Mouse (Mus musculus) cortical plate, adult 2 months (tissue): ENCODE data around the gene Itih3. TPM values are rescaled to one million over a fixed set of nuclear protein-coding genes. Genes with fewer than 3 reads are reported as not detected.

Source experiments
- H3K27ac ChIP-seq: fragments of 200-500 bp; 2 replicates; pipeline ENCODE4 v1.5.1; 2012; ENCODE audit warnings: low read length, control low read depth, inconsistent platforms; ENCODE audit not compliant: insufficient read depth
- H3K4me1 ChIP-seq: fragments of 200-500 bp; 2 replicates; pipeline ENCODE4 v1.6.1; 2011; ENCODE audit warnings: low read length; ENCODE audit not compliant: control insufficient read depth, insufficient read depth
- H3K4me3 ChIP-seq: fragments of 200-500 bp; 2 replicates; pipeline ENCODE4 v1.5.1; 2011; ENCODE audit warnings: mild to moderate bottlenecking, low read length, control low read depth; ENCODE audit not compliant: insufficient read depth
- CTCF ChIP-seq: fragments of 200-500 bp; IDR thresholded peaks from 2 replicates; pipeline ENCODE4 v1.5.1; 2011; ENCODE audit warnings: mild to moderate bottlenecking, control low read depth, low read length; ENCODE audit not compliant: insufficient read depth; ENCODE audit errors: extremely low read depth
- POLR2A ChIP-seq: fragments of 200-500 bp; IDR thresholded peaks from 2 replicates; pipeline ENCODE4 v1.6.1; 2011; ENCODE audit warnings: mild to moderate bottlenecking, low read length, control low read depth; ENCODE audit not compliant: insufficient read depth; ENCODE audit errors: extremely low read depth
- polyA plus RNA-seq: library from polyadenylated mRNA; depleted of rRNA; stranded (reverse); fragments of >200 nt; gene quantifications from 2 replicates; pipeline ENCODE4 v1.2.3, GENCODE M21; 2012; rRNA removed

Gene Itih3
- polyA plus RNA-seq: 33.1 and 33.5 TPM in 2 replicates

- Histone ChIP-seq H3K4me1 (peaks cover 2% of the 10 kb centered on the region), H3K4me3 (no peak within 1 kb of the TSS), H3K27ac (peak within 1 kb of the TSS; percentile 42)
- no peak for TF ChIP-seq CTCF
- no peak for TF ChIP-seq POLR2A
Measured at GRCm38 (mm10) chr14:30923375-30924105, at the start of gene Itih3. TSS of gene Itih3 (minus strand) at chr14:30923760.

- TF ChIP-seq CTCF (no peak), POLR2A (no peak)
- Histone ChIP-seq H3K4me3 (no peak overlapping the region), H3K4me1 (no peaks in the 10 kb centered on the region)
Measured at GRCm38 (mm10) chr14:30960366-30960765, 36.8 kb upstream of the Itih3 start.

GRCm38 (mm10) chr14:30959031-30959430, 35.5 kb upstream of the Itih3 start:
- no peak overlapping the region for H3K4me3 ChIP-seq
- TF ChIP-seq POLR2A (no peak), CTCF (no peak)
- no peak overlapping the region for H3K27ac ChIP-seq
- H3K4me1 ChIP-seq: no peaks in the 10 kb centered on the region

More at GRCm38 (mm10) chr14:30960366-30960765, 36.8 kb upstream of the Itih3 start:
- H3K27ac ChIP-seq: no peak overlapping the region

GRCm38 (mm10) chr14:30958517-30958916, 35.0 kb upstream of the Itih3 start:
- TF ChIP-seq POLR2A (no peak), CTCF (no peak)
- H3K4me3 ChIP-seq: no peak overlapping the region
- no peak overlapping the region for H3K27ac ChIP-seq
- H3K4me1 ChIP-seq: no peaks in the 10 kb centered on the region

- H3K4me1 ChIP-seq: no peaks in the 10 kb centered on the region
- TF ChIP-seq POLR2A: peak; percentile 83
- no peak for TF ChIP-seq CTCF
- 0 out of 2 replicates have a peak within 1 kb of the TSS, but pooled peaks have one; percentile 20 for H3K27ac ChIP-seq
- peak within 1 kb of the TSS; percentile 76 for H3K4me3 ChIP-seq
Measured at GRCm38 (mm10) chr14:30951154-30951825, 27.7 kb upstream of the Itih3 start, which contains the start of gene Nek4. TSS of gene Nek4 (plus strand) at chr14:30951377.

GRCm38 (mm10) chr14:30949986-30950385, 26.4 kb upstream of the Itih3 start:
- no peak overlapping the region for H3K27ac ChIP-seq
- TF ChIP-seq CTCF: no peak
- no peak for TF ChIP-seq POLR2A
- no peaks in the 10 kb centered on the region for H3K4me1 ChIP-seq
- no peak overlapping the region for H3K4me3 ChIP-seq

- no peak overlapping the region for H3K27ac ChIP-seq
- no peak for TF ChIP-seq CTCF
- no peak for TF ChIP-seq POLR2A
Measured at GRCm38 (mm10) chr14:30944745-30945144, 21.2 kb upstream of the Itih3 start.

GRCm38 (mm10) chr14:30943860-30944674, 20.5 kb upstream of the Itih3 start:
- TF ChIP-seq CTCF: peak; percentile 68
- no peak for TF ChIP-seq POLR2A
- Histone ChIP-seq H3K4me3 (no peak overlapping the region), H3K27ac (no peak overlapping the region; the same call in 1 of the 2 replicates), H3K4me1 (no peaks in the 10 kb centered on the region)

More at GRCm38 (mm10) chr14:30944745-30945144, 21.2 kb upstream of the Itih3 start:
- H3K4me1 ChIP-seq: no peaks in the 10 kb centered on the region
- H3K4me3 ChIP-seq: no peak overlapping the region

- TF ChIP-seq POLR2A (no peak), CTCF (no peak)
- no peak within 1 kb of the TSS for H3K4me3 ChIP-seq
- no peaks in the 10 kb centered on the region for H3K4me1 ChIP-seq
- no peak within 1 kb of the TSS; the same call in 1 of the 2 replicates for H3K27ac ChIP-seq
Measured at GRCm38 (mm10) chr14:30943038-30943437, 19.5 kb upstream of the Itih3 start, which contains the start of gene Itih1. TSS of gene Itih1 (minus strand) at chr14:30943289.
